Comparison of ENCODE assay signal across 11 mouse cellular contexts in the genomic region with DNA sequence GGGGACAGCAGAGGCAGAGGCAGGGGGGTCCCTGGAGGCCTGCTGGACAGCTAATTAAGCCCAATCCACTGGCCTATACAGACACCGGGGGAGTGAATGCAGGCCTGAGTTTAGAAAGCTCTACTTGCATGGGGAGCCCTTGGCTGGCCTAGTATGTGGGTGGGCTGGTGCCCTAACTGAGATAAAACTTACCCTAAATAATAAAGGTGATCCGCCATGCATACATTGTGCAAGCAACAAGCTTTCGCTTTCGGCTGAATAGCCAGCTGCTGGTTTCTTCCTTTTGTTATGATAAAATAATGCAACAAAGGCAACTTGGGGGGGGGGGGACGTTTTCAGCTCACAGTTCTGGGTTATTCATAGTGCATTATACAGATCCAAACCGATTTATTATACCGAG. TPM values are rescaled to one million over a fixed set of nuclear protein-coding genes. Genes with fewer than 3 reads are reported as not detected.
DNase-seq lines count a peak whose midpoint lies in the region; ATAC-seq and TF ChIP-seq lines count a peak whose summit lies in the region.
"Had no signal": no experiment of that assay in that cellular context is flagged by ENCODE, and none has a peak within 500 bp of the region (broad histone marks: within the 10 kb centered on the region; RNA-seq: fewer than 3 reads in every experiment).

No protein-coding gene starts in this region.

- intact Hi-C loops in heart, postnatal 25 days (cut with DNase I): loop anchor here (2.0 kb wide), 2 partner anchors 24 to 36 kb away; no protein-coding TSS in a partner anchor

- no peak for DNase-seq in heart, postnatal 25 days (ENCODE audit: low spot score)
- no peak for DNase-seq in neural tube, embryonic 10.5 days (ENCODE audit: extremely low spot score, low spot score)
- no peak for DNase-seq in embryonic facial prominence, embryonic 10.5 days (ENCODE audit: low spot score)
- no peak for DNase-seq in gastrocnemius, postnatal 25 days
- no peak for DNase-seq in cerebellum, adult 2 months

- H3K36me3 ChIP-seq in heart, embryonic 11.5 days (ENCODE audit: control insufficient read depth, insufficient read depth, low read length): no peaks in the 10 kb centered on the region
- H3K36me3 ChIP-seq in neural tube, embryonic 12.5 days: no peaks in the 10 kb centered on the region
- no peaks in the 10 kb centered on the region for H3K36me3 ChIP-seq in embryonic facial prominence, embryonic 10.5 days (replicated peaks)
- H3K36me3 ChIP-seq in neural tube, embryonic 13.5 days: no peaks in the 10 kb centered on the region
- H3K36me3 ChIP-seq: lung, embryonic 15.5 days had no signal

- no peak for TF ChIP-seq POLR2A in cerebellum, adult 2 months (IDR thresholded peaks at IDR 0.05; ENCODE audit: borderline replicate concordance, insufficient read depth, low read length)

- 0 out of 2 replicates have a peak overlapping the region, but pooled peaks have one; percentile 3 for H3K27ac ChIP-seq in heart, embryonic 11.5 days (ENCODE audit: low read depth, low read length)
- H3K27ac ChIP-seq in neural tube, embryonic 12.5 days: no peak overlapping the region
- no peak overlapping the region; the same call in 1 of the 2 replicates for H3K27ac ChIP-seq in embryonic facial prominence, embryonic 10.5 days (replicated peaks)
- no peak overlapping the region for H3K27ac ChIP-seq in neural tube, embryonic 13.5 days (replicated peaks)
- H3K27ac ChIP-seq in cerebellum, adult 2 months (ENCODE audit: insufficient read depth, low read length): no peak overlapping the region

- H3K4me2 ChIP-seq in heart, embryonic 11.5 days: peak overlapping the region; percentile 72
- peak overlapping the region; percentile 66; the same call in 1 of the 2 replicates for H3K4me2 ChIP-seq in neural tube, embryonic 12.5 days (replicated peaks)
- peak overlapping the region; percentile 61 for H3K4me2 ChIP-seq in neural tube, embryonic 13.5 days

- H3K4me3 ChIP-seq in heart, embryonic 11.5 days (ENCODE audit: low read depth, low read length): no peak overlapping the region
- no peak overlapping the region for H3K4me3 ChIP-seq in neural tube, embryonic 12.5 days
- 0 out of 2 replicates have a peak overlapping the region, but pooled peaks have one; percentile 65 for H3K4me3 ChIP-seq in embryonic facial prominence, embryonic 10.5 days
- no peak overlapping the region for H3K4me3 ChIP-seq in neural tube, embryonic 13.5 days
- no peak overlapping the region for H3K4me3 ChIP-seq in cerebellum, adult 2 months (replicated peaks; ENCODE audit: insufficient read depth, low read depth, low read length)

- no peak for TF ChIP-seq CTCF in cerebellum, adult 2 months (IDR thresholded peaks at IDR 0.05; ENCODE audit: borderline replicate concordance, insufficient read depth, low read depth, low read length)

- WGBS in heart, embryonic 11.5 days (ENCODE audit: insufficient replicate concordance): 83% methylated on average over 7 of the region's 7 CpGs
- 40% methylated on average over 7 of the region's 7 CpGs for WGBS in neural tube, embryonic 12.5 days
- WGBS in embryonic facial prominence, embryonic 10.5 days: 75% methylated on average over 7 of the region's 7 CpGs
- WGBS in neural tube, embryonic 13.5 days: 38% methylated on average over 7 of the region's 7 CpGs
- WGBS in cerebellum, adult 2 months: 62% methylated on average over 7 of the region's 7 CpGs

- no peak for ATAC-seq in heart, embryonic 11.5 days (replicated peaks; ENCODE audit: insufficient number of reproducible peaks, low FRiP score, low TSS enrichment)
- no peak for ATAC-seq in neural tube, embryonic 12.5 days (ENCODE audit: low FRiP score, low read depth)
- ATAC-seq in neural tube, embryonic 13.5 days (ENCODE audit: low read depth): no peak

- peaks cover 5% of the 10 kb centered on the region; the same call in 1 of the 2 replicates for H3K4me1 ChIP-seq in heart, embryonic 11.5 days (ENCODE audit: control insufficient read depth, insufficient read depth, low read length)
- 0 out of 2 replicates have a peak, but pooled peaks cover 2% of the 10 kb centered on the region for H3K4me1 ChIP-seq in neural tube, embryonic 12.5 days
- peaks cover 13% of the 10 kb centered on the region for H3K4me1 ChIP-seq in embryonic facial prominence, embryonic 10.5 days
- H3K4me1 ChIP-seq in neural tube, embryonic 13.5 days (replicated peaks): peaks cover 12% of the 10 kb centered on the region
- no peaks in the 10 kb centered on the region; the same call in 1 of the 2 replicates for H3K4me1 ChIP-seq in cerebellum, adult 2 months (ENCODE audit: control insufficient read depth, insufficient read depth, low read length)

- H3K9ac ChIP-seq in heart, embryonic 11.5 days (ENCODE audit: low read depth, low read length): no peak overlapping the region
- H3K9ac ChIP-seq in neural tube, embryonic 12.5 days: no peak overlapping the region
- H3K9ac ChIP-seq in neural tube, embryonic 13.5 days: no peak overlapping the region

- H3K27me3 ChIP-seq in heart, embryonic 11.5 days (ENCODE audit: control insufficient read depth, insufficient read depth, low read length): no peaks in the 10 kb centered on the region
- H3K27me3 ChIP-seq in neural tube, embryonic 12.5 days (replicated peaks): no peaks in the 10 kb centered on the region
- no peaks in the 10 kb centered on the region for H3K27me3 ChIP-seq in embryonic facial prominence, embryonic 10.5 days (replicated peaks; ENCODE audit: low read depth, poor library complexity, severe bottlenecking)
- H3K27me3 ChIP-seq in neural tube, embryonic 13.5 days: no peaks in the 10 kb centered on the region
- no peaks in the 10 kb centered on the region for H3K27me3 ChIP-seq in cerebellum, adult 2 months (ENCODE audit: control insufficient read depth, insufficient read depth, low read length)
- H3K27me3 ChIP-seq: lung, embryonic 15.5 days had no signal

- no peaks in the 10 kb centered on the region for H3K9me3 ChIP-seq in heart, embryonic 11.5 days (replicated peaks; ENCODE audit: control insufficient read depth, low read length)
- H3K9me3 ChIP-seq in neural tube, embryonic 12.5 days: no peaks in the 10 kb centered on the region
- no peaks in the 10 kb centered on the region for H3K9me3 ChIP-seq in embryonic facial prominence, embryonic 10.5 days
- H3K9me3 ChIP-seq in neural tube, embryonic 13.5 days: no peaks in the 10 kb centered on the region
- H3K9me3 ChIP-seq: lung, embryonic 15.5 days had no signal

RNA-seq across cellular contexts. Expression of gene Hnrnpf, which starts 18.9 kb away (rescaled TPM):
- 554 and 606 TPM in 2 replicates for polyA plus RNA-seq in heart, embryonic 11.5 days (2014; fragmentation: Nextera tagmentation; extraction: Ambion mirVana)
- total RNA-seq in heart, postnatal 25 days (2021): 100 to 1,000 TPM; 192 to 213 TPM
- 463 and 469 TPM in 2 replicates for polyA plus RNA-seq in neural tube, embryonic 12.5 days (2016; fragmentation: Nextera tagmentation; extraction: Ambion mirVana)
- 874 and 878 TPM in 2 replicates for polyA plus RNA-seq in embryonic facial prominence, embryonic 10.5 days (2016; fragmentation: Nextera tagmentation; extraction: Ambion mirVana)
- 298 and 333 TPM in 2 replicates for polyA plus RNA-seq in neural tube, embryonic 13.5 days (2015; fragmentation: Nextera tagmentation; extraction: Ambion mirVana)
- 10 to 100 TPM; 94.4 to 97.4 TPM for total RNA-seq in gastrocnemius, postnatal 25 days (2021)
- 119 and 129 TPM in 2 replicates for polyA plus RNA-seq in cerebellum, adult 2 months (2012; rRNA removed)

RNA-seq across cellular contexts. Expression of gene Zfp239, which starts 19.3 kb away (rescaled TPM):
- polyA plus RNA-seq in heart, embryonic 11.5 days (2014; fragmentation: Nextera tagmentation; extraction: Ambion mirVana): 2.4 and 4.1 TPM in 2 replicates
- under 1 TPM; 0.16 to 0.25 TPM for total RNA-seq in heart, postnatal 25 days (2021)
- polyA plus RNA-seq in neural tube, embryonic 12.5 days (2016; fragmentation: Nextera tagmentation; extraction: Ambion mirVana): 11.1 and 12.0 TPM in 2 replicates
- polyA plus RNA-seq in embryonic facial prominence, embryonic 10.5 days (2016; fragmentation: Nextera tagmentation; extraction: Ambion mirVana): 13.1 and 13.6 TPM in 2 replicates
- 12.2 and 12.4 TPM in 2 replicates for polyA plus RNA-seq in neural tube, embryonic 13.5 days (2015; fragmentation: Nextera tagmentation; extraction: Ambion mirVana)
- total RNA-seq in gastrocnemius, postnatal 25 days (2021): under 1 TPM; 0.40 to 0.90 TPM
- 18.4 and 19.8 TPM in 2 replicates for polyA plus RNA-seq in cerebellum, adult 2 months (2012; rRNA removed)

RNA-seq across cellular contexts. Expression of gene Zfp637, which starts 40.2 kb away (rescaled TPM):
- 64.8 and 72.4 TPM in 2 replicates for polyA plus RNA-seq in heart, embryonic 11.5 days (2014; fragmentation: Nextera tagmentation; extraction: Ambion mirVana)
- total RNA-seq in heart, postnatal 25 days (2021): 10 to 100 TPM; 31.3 to 32.3 TPM
- polyA plus RNA-seq in neural tube, embryonic 12.5 days (2016; fragmentation: Nextera tagmentation; extraction: Ambion mirVana): 128 and 130 TPM in 2 replicates
- 115 and 127 TPM in 2 replicates for polyA plus RNA-seq in embryonic facial prominence, embryonic 10.5 days (2016; fragmentation: Nextera tagmentation; extraction: Ambion mirVana)
- 140 and 143 TPM in 2 replicates for polyA plus RNA-seq in neural tube, embryonic 13.5 days (2015; fragmentation: Nextera tagmentation; extraction: Ambion mirVana)
- total RNA-seq in gastrocnemius, postnatal 25 days (2021): 10 to 100 TPM; 36.1 to 36.6 TPM
- 75.2 and 79.2 TPM in 2 replicates for polyA plus RNA-seq in cerebellum, adult 2 months (2012; rRNA removed)

RNA-seq across cellular contexts. Expression of gene Fxyd4, which starts 56.3 kb away (rescaled TPM):
- 0.76 and 2.4 TPM in 2 replicates for polyA plus RNA-seq in heart, embryonic 11.5 days (2014; fragmentation: Nextera tagmentation; extraction: Ambion mirVana)
- total RNA-seq in heart, postnatal 25 days (2021): not detected
- polyA plus RNA-seq in neural tube, embryonic 12.5 days (2016; fragmentation: Nextera tagmentation; extraction: Ambion mirVana): 1.2 and 2.7 TPM in 2 replicates
- polyA plus RNA-seq in embryonic facial prominence, embryonic 10.5 days (2016; fragmentation: Nextera tagmentation; extraction: Ambion mirVana): 2.5 and 3.8 TPM in 2 replicates
- 2.6 and 2.7 TPM in 2 replicates for polyA plus RNA-seq in neural tube, embryonic 13.5 days (2015; fragmentation: Nextera tagmentation; extraction: Ambion mirVana)
- total RNA-seq in gastrocnemius, postnatal 25 days (2021): not detected
- not detected in 2 replicates for polyA plus RNA-seq in cerebellum, adult 2 months (2012; rRNA removed)
- total RNA-seq: layer of hippocampus, adult 8-10 months; neutrophil, adult 5-6 weeks had no signal
